8 mouse cellular contexts compared by ENCODE assay signal in the genomic region with DNA sequence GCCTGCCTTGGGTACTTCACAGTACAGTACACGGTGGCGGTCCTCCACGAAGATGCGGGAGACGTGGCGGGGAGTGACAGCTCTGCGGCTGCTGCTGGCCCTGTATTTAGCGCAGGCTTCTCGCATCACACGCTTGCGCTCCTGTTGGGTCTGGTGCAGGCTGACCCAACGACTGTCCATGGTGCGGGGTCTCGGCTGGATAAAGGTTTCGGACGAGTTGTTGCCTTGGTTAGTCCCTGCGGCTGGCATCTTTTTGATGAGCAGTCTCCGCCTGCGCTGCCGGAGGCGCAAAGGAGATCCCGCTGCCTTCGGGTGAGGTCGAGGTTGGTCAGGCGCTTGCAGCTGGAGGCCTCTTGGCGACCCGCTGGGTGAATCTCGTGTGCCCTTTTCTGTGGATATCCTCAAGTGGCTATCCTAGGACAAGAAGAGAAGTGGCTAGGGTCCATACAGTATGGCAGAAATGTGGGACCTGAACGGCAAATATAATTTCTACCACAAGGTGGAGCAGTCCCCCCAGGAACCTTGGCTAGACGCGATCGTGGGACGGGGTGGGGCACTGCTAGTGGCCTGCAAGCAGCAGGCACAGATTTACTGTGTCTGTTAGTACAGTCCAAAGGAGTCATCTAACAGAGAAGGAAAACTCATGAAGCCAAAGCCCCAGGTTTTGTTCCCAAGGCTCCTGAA. TPM values are rescaled to one million over a fixed set of nuclear protein-coding genes. Genes with fewer than 3 reads are reported as not detected.
DNase-seq lines count a peak whose midpoint lies in the region; ATAC-seq and TF ChIP-seq lines count a peak whose summit lies in the region.

No protein-coding gene starts in this region.

- H3K4me3 ChIP-seq in embryonic facial prominence, embryonic 13.5 days: peak overlapping the region; percentile 37
- H3K4me3 ChIP-seq in kidney, adult 2 months (ENCODE audit: insufficient read depth, low read depth, low read length): no peak overlapping the region
- peak overlapping the region; percentile 30 for H3K4me3 ChIP-seq in limb, embryonic 10.5 days
- H3K4me3 ChIP-seq in midbrain, embryonic 14.5 days (replicated peaks; ENCODE audit: low read depth, low read length): peak overlapping the region; percentile 23

- peaks cover 17% of the 10 kb centered on the region for H3K4me1 ChIP-seq in embryonic facial prominence, embryonic 13.5 days
- no peaks in the 10 kb centered on the region for H3K4me1 ChIP-seq in kidney, adult 2 months (ENCODE audit: control insufficient read depth, insufficient read depth, low read length)
- H3K4me1 ChIP-seq in limb, embryonic 10.5 days: peaks cover 22% of the 10 kb centered on the region
- H3K4me1 ChIP-seq in midbrain, embryonic 14.5 days (ENCODE audit: control insufficient read depth, insufficient read depth, low read length): 0 out of 2 replicates have a peak, but pooled peaks cover 8% of the 10 kb centered on the region

- no peak for ATAC-seq in embryonic facial prominence, embryonic 13.5 days (ENCODE audit: insufficient number of reproducible peaks, insufficient read depth, low FRiP score, low TSS enrichment, low read depth)
- peak; percentile 53 for ATAC-seq in midbrain, embryonic 14.5 days (ENCODE audit: low FRiP score, low TSS enrichment)

- H3K9ac ChIP-seq in embryonic facial prominence, embryonic 13.5 days: no peak overlapping the region; the same call in 1 of the 2 replicates
- H3K9ac ChIP-seq in midbrain, embryonic 14.5 days (replicated peaks; ENCODE audit: low read length): peak overlapping the region; percentile 32

- H3K27me3 ChIP-seq in embryonic facial prominence, embryonic 13.5 days: peaks cover 47% of the 10 kb centered on the region
- H3K27me3 ChIP-seq in kidney, adult 2 months (replicated peaks; ENCODE audit: control insufficient read depth, insufficient read depth, low read length): no peaks in the 10 kb centered on the region
- peaks cover 42% of the 10 kb centered on the region for H3K27me3 ChIP-seq in limb, embryonic 10.5 days (ENCODE audit: low read depth, poor library complexity, severe bottlenecking)
- H3K27me3 ChIP-seq in midbrain, embryonic 14.5 days (ENCODE audit: control insufficient read depth, insufficient read depth, low read length): peaks cover 36% of the 10 kb centered on the region

- no peaks in the 10 kb centered on the region for H3K9me3 ChIP-seq in embryonic facial prominence, embryonic 13.5 days
- no peaks in the 10 kb centered on the region for H3K9me3 ChIP-seq in limb, embryonic 10.5 days (replicated peaks)
- no peaks in the 10 kb centered on the region for H3K9me3 ChIP-seq in midbrain, embryonic 14.5 days (ENCODE audit: control insufficient read depth, low read length)

- no peak overlapping the region for H3K27ac ChIP-seq in embryonic facial prominence, embryonic 13.5 days
- H3K27ac ChIP-seq in kidney, adult 2 months (ENCODE audit: insufficient read depth, low read depth, low read length): no peak overlapping the region
- no peak overlapping the region for H3K27ac ChIP-seq in limb, embryonic 10.5 days
- H3K27ac ChIP-seq in midbrain, embryonic 14.5 days (replicated peaks; ENCODE audit: low read depth, low read length): no peak overlapping the region

- peak overlapping the region; percentile 63 for H3K4me2 ChIP-seq in embryonic facial prominence, embryonic 13.5 days
- peak overlapping the region; percentile 61 for H3K4me2 ChIP-seq in midbrain, embryonic 14.5 days (ENCODE audit: low read length)

- WGBS in embryonic facial prominence, embryonic 13.5 days: 6% methylated on average over 33 of the region's 33 CpGs
- WGBS in kidney, adult 2 months: 27% methylated on average over 33 of the region's 33 CpGs
- WGBS in limb, embryonic 10.5 days: 9% methylated on average over 33 of the region's 33 CpGs
- WGBS in midbrain, embryonic 14.5 days: 4% methylated on average over 33 of the region's 33 CpGs

- no peaks in the 10 kb centered on the region for H3K36me3 ChIP-seq in embryonic facial prominence, embryonic 13.5 days
- H3K36me3 ChIP-seq in kidney, adult 2 months (ENCODE audit: control insufficient read depth, insufficient read depth, low read length): no peaks in the 10 kb centered on the region
- H3K36me3 ChIP-seq in limb, embryonic 10.5 days: no peaks in the 10 kb centered on the region
- no peaks in the 10 kb centered on the region for H3K36me3 ChIP-seq in midbrain, embryonic 14.5 days (ENCODE audit: control insufficient read depth, insufficient read depth, low read length)

- DNase-seq in A20 (ENCODE audit: low read depth, low spot score): peak; percentile 47
- DNase-seq in adrenal gland, postnatal 25 days: peak; percentile 75
- DNase-seq in heart, adult 9 months (ENCODE audit: low spot score in 2 of 2): peak; percentile 54 to 68
- peak; percentile 79 for DNase-seq in kidney, adult 2 months
- DNase-seq in limb, embryonic 10.5 days (ENCODE audit: low spot score): peak; percentile 86
- peak; percentile 93 for DNase-seq in midbrain, embryonic 14.5 days
- DNase-seq in spleen, postnatal 4 days (ENCODE audit: low spot score in 2 of 2): peak; percentile 46 to 75

- TF ChIP-seq CTCF in kidney, adult 2 months (conservative IDR thresholded peaks at IDR 0.05; ENCODE audit: insufficient read depth, insufficient read length, low read depth, low read length): peak; percentile 83

- no peak for TF ChIP-seq POLR2A in kidney, adult 2 months (IDR thresholded peaks at IDR 0.05; ENCODE audit: low read depth, low read length)

RNA-seq across cellular contexts. Expression of a gene that starts 19.4 kb away (rescaled TPM):
- total RNA-seq in adrenal gland, postnatal 25 days (2021): 9.4 and 9.7 TPM in 2 replicates
- polyA plus RNA-seq in embryonic facial prominence, embryonic 13.5 days (2015; fragmentation: Nextera tagmentation; extraction: Ambion mirVana): 52.9 and 59.2 TPM in 2 replicates
- 18.3 and 19.8 TPM in 2 replicates for polyA plus RNA-seq in kidney, adult 2 months (2012; rRNA removed)
- polyA plus RNA-seq in limb, embryonic 10.5 days (2016; fragmentation: Nextera tagmentation; extraction: Ambion mirVana): 69.0 and 72.2 TPM in 2 replicates
- 17.5 and 29.1 TPM in 2 replicates for polyA plus RNA-seq in midbrain, embryonic 14.5 days (2014; fragmentation: Nextera tagmentation; extraction: Ambion mirVana)
